Mouse (Mus musculus) CD8-positive naive resting alpha-beta T cell, adult 2 months (primary cell): Measurements from ENCODE around the gene Serf2.
A peak's percentile ranks its signal among the peaks of the same experiment; 100 is the strongest.

Source experiments
- DNase-seq, 2 experiments: peaks; one replicate each; pipeline ENCODE4 v3.0.0; 2022; ENCODE audit warnings: low read depth in 2 of 2, low spot score in 2 of 2

Serf2 gene

GRCm38 (mm10) chr2:121448739-121449535, at the start of gene Serf2:
Serf2 (plus strand) TSS chr2:121449195.
- DNase-seq: peak; percentile 99

- DNase-seq: no peak
Measured at GRCm38 (mm10) chr2:121403296-121403695, 45.7 kb upstream of the Serf2 start.

- DNase-seq: peak; percentile 52 to 69
Measured at GRCm38 (mm10) chr2:121408160-121408559, 40.8 kb upstream of the Serf2 start.

GRCm38 (mm10) chr2:121412843-121413386, 36.1 kb upstream of the Serf2 start:
- no peak for DNase-seq

GRCm38 (mm10) chr2:121413387-121414042, 35.5 kb upstream of the Serf2 start, which contains the start of the genes Pdia3 and Catsper2:
Pdia3 (plus strand) TSS chr2:121413775.
Catsper2 (minus strand) TSS chr2:121413792.
- DNase-seq: peak; percentile 85 to 86

GRCm38 (mm10) chr2:121414139-121414685, 34.8 kb upstream of the Serf2 start:
- peak; percentile 10 to 21 for DNase-seq

- no peak for DNase-seq
Measured at GRCm38 (mm10) chr2:121415103-121415502, 33.9 kb upstream of the Serf2 start.

GRCm38 (mm10) chr2:121415591-121415990, 33.4 kb upstream of the Serf2 start:
- DNase-seq: no peak

GRCm38 (mm10) chr2:121416356-121416755, 32.6 kb upstream of the Serf2 start:
- no peak for DNase-seq

- DNase-seq: no peak
Measured at GRCm38 (mm10) chr2:121418476-121418875, 30.5 kb upstream of the Serf2 start.

- no peak for DNase-seq
Measured at GRCm38 (mm10) chr2:121423166-121423565, 25.8 kb upstream of the Serf2 start.

- no peak for DNase-seq
Measured at GRCm38 (mm10) chr2:121425890-121426289, 23.1 kb upstream of the Serf2 start.

GRCm38 (mm10) chr2:121434854-121435253, 14.1 kb upstream of the Serf2 start:
- peak in 1 of 2 experiments; percentile 41 for DNase-seq

GRCm38 (mm10) chr2:121439746-121440145, 9.2 kb upstream of the Serf2 start:
- no peak for DNase-seq

- DNase-seq: no peak
Measured at GRCm38 (mm10) chr2:121440834-121441605, 8.0 kb upstream of the Serf2 start.

GRCm38 (mm10) chr2:121441800-121442199, 7.2 kb upstream of the Serf2 start:
- DNase-seq: no peak

GRCm38 (mm10) chr2:121442259-121443067, 6.5 kb upstream of the Serf2 start:
- DNase-seq: peak; percentile 43 to 56

- DNase-seq: no peak
Measured at GRCm38 (mm10) chr2:121443068-121443349, 6.0 kb upstream of the Serf2 start.

- DNase-seq: no peak
Measured at GRCm38 (mm10) chr2:121444178-121444577, 4.8 kb upstream of the Serf2 start, which contains the start of gene Ell3. Ell3 (minus strand) TSS chr2:121444278.

- DNase-seq: no peak
Measured at GRCm38 (mm10) chr2:121445117-121445516, 3.9 kb upstream of the Serf2 start.
